Mouse (Mus musculus): ENCODE measurements at regions not wholly inside any gene's neighbourhood (a gene's known extent, or its start where the extent isn't known, plus 50 kb on each side); places are given as distances from the start of the nearest gene placed in this dataset.
A peak's percentile ranks its signal among the peaks of the same experiment; 100 is the strongest.

- peak; percentile 81 for DNase-seq (ENCODE audit: low read depth, low spot score)
Observed at GRCm38 (mm10) chr5:43422815-43423687, 92.3 kb upstream of the C1qtnf7 start.

GRCm38 (mm10) chr5:43424551-43425257, 90.6 kb upstream of the C1qtnf7 start:
- DNase-seq (ENCODE audit: low read depth, low spot score): peak; percentile 20

- DNase-seq (ENCODE audit: low read depth, low spot score): no peak
Observed at GRCm38 (mm10) chr5:43433337-43433736, 82.0 kb upstream of the C1qtnf7 start.

- no peak for DNase-seq (ENCODE audit: low read depth, low spot score)
Observed at GRCm38 (mm10) chr5:43439191-43439590, 76.1 kb upstream of the C1qtnf7 start.

- no peak for DNase-seq (ENCODE audit: low read depth, low spot score)
Observed at GRCm38 (mm10) chr5:43441306-43441705, 74.0 kb upstream of the C1qtnf7 start.

GRCm38 (mm10) chr5:43444582-43445214, 70.6 kb upstream of the C1qtnf7 start:
- no peak for DNase-seq (ENCODE audit: low read depth, low spot score)

- DNase-seq (ENCODE audit: low read depth, low spot score): no peak
Observed at GRCm38 (mm10) chr5:43445620-43446019, 69.7 kb upstream of the C1qtnf7 start.

- no peak for DNase-seq (ENCODE audit: low read depth, low spot score)
Observed at GRCm38 (mm10) chr5:43446295-43446694, 69.0 kb upstream of the C1qtnf7 start.

GRCm38 (mm10) chr5:43456018-43456417, 59.3 kb upstream of the C1qtnf7 start:
- no peak for DNase-seq (ENCODE audit: low read depth, low spot score)

- no peak for DNase-seq (ENCODE audit: low read depth, low spot score)
Observed at GRCm38 (mm10) chr5:43457725-43458124, 57.6 kb upstream of the C1qtnf7 start.

GRCm38 (mm10) chr5:43461987-43462715, 53.2 kb upstream of the C1qtnf7 start:
- no peak for DNase-seq (ENCODE audit: low read depth, low spot score)
